Mouse (Mus musculus) hindbrain, embryonic 11.5 days (tissue): ENCODE data around the gene Morf4l2. TPM values are rescaled to one million over a fixed set of nuclear protein-coding genes. Genes with fewer than 3 reads are reported as not detected.

Experiments used
- polyA plus RNA-seq: library from polyadenylated mRNA; unstranded; fragments of >200 nt; fragmentation: Nextera tagmentation; extraction: Ambion mirVana; gene quantifications from 2 replicates; pipeline ENCODE4 v1.2.1, GENCODE M21; 2014

The Morf4l2 gene
- polyA plus RNA-seq, 1 experiment from 2014 or later, result 635 TPM

Other genes starting within 250 kb of the Morf4l2 start
- gene Kir3dl1, start 225.7 kb downstream of the Morf4l2 start, polyA plus RNA-seq, result not detected in 2 replicates
- not detected in 2 replicates for gene Kir3dl2, start 199.6 kb downstream of the Morf4l2 start, polyA plus RNA-seq
- 10.5 and 10.6 TPM in 2 replicates for gene Tceal3, start 152.8 kb downstream of the Morf4l2 start, polyA plus RNA-seq
- 11.9 and 12.3 TPM in 2 replicates for gene Tceal1, start 35.7 kb downstream of the Morf4l2 start, polyA plus RNA-seq
- not detected in 2 replicates for gene Glra4, start 36.5 kb upstream of the Morf4l2 start, polyA plus RNA-seq
- 15.4 and 16.6 TPM in 2 replicates for gene Plp1, start 79.0 kb upstream of the Morf4l2 start, polyA plus RNA-seq
- gene Rab9b, start 125.1 kb upstream of the Morf4l2 start, polyA plus RNA-seq, result 6.9 TPM in 2 replicates
- not detected in 2 replicates for gene H2bfm, start 183.6 kb upstream of the Morf4l2 start, polyA plus RNA-seq
- 68.8 and 68.9 TPM in 2 replicates for gene Tmsb15b2, start 231.8 kb upstream of the Morf4l2 start, polyA plus RNA-seq
- gene Tmsb15l, start 233.2 kb upstream of the Morf4l2 start, polyA plus RNA-seq, result 4.3 and 9.0 TPM in 2 replicates
- gene Tmsb15b1, start 233.2 kb upstream of the Morf4l2 start, polyA plus RNA-seq, result 28.7 and 31.1 TPM in 2 replicates
- 90.7 and 98.9 TPM in 2 replicates for gene Zcchc18, start 249.5 kb upstream of the Morf4l2 start, polyA plus RNA-seq